Mouse (Mus musculus): ENCODE results near the gene Il4.

Il4 gene

DNA sequence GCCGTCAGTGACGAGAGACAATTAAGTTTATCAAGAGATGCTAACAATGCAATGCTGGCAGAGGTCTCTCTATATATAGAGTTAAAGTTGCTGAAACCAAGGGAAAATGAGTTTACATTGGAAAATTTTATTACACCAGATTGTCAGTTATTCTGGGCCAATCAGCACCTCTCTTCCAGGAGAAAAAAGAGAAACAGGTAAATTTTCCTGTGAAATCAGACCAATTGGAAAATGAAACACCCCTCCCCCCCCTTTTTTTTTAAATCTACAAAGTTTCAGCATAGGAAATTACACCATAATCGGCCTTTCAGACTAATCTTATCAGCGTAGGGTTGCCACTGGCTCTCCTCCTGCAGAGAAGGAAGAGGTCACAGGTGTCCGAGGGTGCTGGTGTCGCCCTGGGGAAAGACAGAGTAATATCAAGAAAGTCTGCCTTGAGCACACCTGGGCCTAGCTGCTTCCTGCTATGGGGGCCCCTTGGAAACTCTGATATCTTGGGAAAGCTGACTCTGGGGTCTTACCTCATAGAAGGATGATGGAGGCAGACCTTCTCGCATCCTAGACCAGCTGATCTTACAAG lies at the start of gene Il4:
Gene Il4, minus strand, starts transcription at position 51 of the 580 bp plus-strand sequence.
- 93% methylated on average over 7 of the region's 7 CpGs for WGBS

DNA sequence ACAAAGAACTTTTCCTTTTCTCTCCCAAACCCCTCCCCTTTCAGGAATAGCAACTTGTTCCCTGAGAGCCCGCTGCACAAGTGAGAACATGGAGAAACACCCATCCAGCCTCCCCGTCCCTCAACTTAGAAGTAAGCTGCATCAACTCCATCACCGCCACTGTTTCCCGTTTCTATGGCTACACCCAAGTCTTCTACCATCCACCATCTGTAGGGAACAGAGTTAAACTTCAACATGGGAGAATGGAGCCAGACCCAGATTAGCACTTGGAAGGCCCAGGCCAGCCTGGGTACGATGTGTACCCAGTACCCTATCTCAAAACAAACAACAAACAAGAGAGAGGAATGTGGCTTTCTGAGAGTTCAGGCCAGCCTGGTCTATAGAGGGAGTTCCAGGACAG lies 45.6 kb upstream of the Il4 start:
- WGBS = 53% methylated on average over 5 of the region's 5 CpGs

DNA sequence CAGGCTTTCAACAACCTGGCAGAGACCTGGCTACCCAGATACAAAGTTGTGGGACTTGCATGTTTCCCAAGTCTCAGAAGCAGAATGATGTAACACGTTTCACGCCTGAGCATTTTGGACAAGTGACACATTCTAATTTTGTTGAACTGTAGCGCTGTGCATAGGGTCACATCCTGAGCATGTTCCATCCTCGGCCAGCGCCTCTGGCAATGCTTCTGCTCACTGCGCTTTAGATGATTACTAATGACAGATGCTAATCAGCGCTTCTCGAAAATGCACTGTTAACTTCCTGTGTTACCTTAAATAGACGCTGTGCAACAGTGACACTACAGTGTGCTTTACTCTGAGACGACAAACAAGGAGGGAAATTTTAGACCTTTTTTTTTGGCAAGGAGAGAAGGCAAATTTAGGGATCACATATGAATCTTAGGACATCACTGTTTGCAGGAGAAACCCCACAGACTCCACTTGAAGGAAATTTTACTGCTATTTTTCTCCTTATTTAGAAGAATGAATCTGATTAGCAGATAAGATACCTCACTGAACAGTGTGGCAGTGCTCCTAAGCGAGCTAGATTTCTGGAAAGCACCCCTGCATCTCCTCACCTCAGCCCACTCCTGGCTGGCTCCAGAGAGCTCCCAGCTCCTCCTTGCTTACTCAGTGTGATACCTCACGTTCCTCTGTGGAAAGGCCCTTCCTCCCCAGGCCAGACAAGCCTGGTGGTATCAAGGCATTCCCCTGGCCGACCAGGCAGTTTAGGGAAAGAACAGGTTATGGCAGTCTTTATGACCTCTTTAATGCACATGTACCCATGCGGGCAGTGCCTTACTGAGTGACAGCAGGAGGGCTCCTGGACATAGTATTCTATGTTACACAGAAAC lies 44.6 kb upstream of the Il4 start:
- 47% methylated on average over 14 of the region's 14 CpGs for WGBS

- WGBS = 54% methylated on average over 6 of the region's 6 CpGs
Measured at GRCm38 (mm10) chr11:53657828-53658227, 39.4 kb upstream of the Il4 start.

GRCm38 (mm10) chr11:53657381-53657780 lies 38.9 kb upstream of the Il4 start:
- WGBS = 82% methylated on average over 8 of the region's 8 CpGs

DNA sequence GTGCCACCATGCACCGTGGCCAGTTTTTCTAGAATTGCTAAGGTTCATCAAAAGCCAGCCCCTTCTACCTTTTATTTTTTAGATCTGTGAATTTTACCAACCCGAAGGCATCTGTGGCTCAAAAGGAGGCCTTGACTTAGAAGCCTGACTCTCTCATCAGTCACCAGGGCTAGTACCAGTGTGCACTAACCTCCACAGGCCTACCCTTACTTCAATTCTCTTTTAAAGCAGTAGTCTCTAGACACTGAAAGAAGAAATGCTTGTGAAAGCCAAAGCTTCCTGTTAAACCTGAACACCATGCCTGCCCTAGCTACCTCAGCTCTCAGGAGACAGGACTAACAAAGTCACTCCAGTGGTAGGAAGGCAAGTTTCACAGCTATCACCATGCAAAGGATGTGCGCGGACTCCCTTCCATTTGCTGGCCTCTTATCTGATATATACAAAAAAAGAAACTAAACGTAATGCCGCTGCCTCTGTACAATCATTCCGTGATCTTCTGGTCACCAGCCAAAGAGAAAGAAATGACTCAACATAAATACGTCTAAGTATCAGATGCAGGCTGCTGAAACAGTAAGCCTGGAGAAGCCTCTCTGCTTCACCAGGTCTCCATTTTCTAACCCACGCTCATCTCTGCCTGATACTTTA lies 38.2 kb upstream of the Il4 start:
- WGBS = 72% methylated on average over 9 of the region's 9 CpGs

- 62% methylated on average over 5 of the region's 5 CpGs for WGBS
Measured at GRCm38 (mm10) chr11:53655043-53655442, 36.6 kb upstream of the Il4 start.

- 97% methylated on average over 2 of the region's 2 CpGs for WGBS
Measured at GRCm38 (mm10) chr11:53652427-53652826, 34.0 kb upstream of the Il4 start.

DNA sequence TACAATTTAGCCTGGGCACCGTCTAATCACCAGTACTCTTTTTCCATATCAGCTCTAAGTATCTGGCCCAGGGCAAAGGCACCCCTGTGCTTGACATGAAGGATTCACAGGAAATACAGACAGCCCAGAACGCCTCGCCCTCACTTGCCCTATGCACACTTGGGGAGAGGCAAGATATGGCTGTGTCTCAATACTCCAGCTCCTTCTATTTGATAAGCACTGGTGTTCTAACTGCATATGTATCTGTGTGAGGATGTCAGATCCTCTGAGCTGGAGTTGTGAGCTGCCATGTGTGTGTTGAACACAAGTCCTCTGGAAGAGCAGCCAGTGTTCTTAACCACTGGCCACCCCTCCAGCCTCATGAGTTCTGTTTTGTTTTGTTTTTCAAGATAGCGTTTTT lies 33.0 kb upstream of the Il4 start:
- 89% methylated on average over 4 of the region's 4 CpGs for WGBS

DNA sequence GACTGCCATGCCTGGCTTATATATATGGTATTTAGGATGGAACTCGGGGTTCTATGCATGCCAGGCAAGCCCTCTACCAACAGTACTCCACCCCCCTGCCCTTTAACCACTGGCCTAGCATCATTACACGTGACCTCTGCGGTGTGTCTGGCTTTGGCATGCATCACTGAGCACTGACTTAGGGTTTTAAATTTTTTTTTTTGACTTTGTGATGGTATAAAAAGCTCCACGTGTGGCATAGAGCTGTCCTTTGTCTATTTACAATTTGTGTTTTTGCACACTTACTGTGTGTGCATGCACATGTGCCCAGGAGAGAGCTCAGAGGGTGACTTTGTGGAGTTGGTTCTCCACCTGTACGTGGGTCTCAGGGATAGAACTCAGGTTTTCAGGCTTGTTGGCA lies 25.5 kb upstream of the Il4 start:
- 85% methylated on average over 5 of the region's 5 CpGs for WGBS

- WGBS = 69% methylated on average over 12 of the region's 12 CpGs
Measured at GRCm38 (mm10) chr11:53642744-53643279, 24.3 kb upstream of the Il4 start.

GRCm38 (mm10) chr11:53637803-53638260 lies 19.4 kb upstream of the Il4 start:
- 88% methylated on average over 10 of the region's 10 CpGs for WGBS

DNA sequence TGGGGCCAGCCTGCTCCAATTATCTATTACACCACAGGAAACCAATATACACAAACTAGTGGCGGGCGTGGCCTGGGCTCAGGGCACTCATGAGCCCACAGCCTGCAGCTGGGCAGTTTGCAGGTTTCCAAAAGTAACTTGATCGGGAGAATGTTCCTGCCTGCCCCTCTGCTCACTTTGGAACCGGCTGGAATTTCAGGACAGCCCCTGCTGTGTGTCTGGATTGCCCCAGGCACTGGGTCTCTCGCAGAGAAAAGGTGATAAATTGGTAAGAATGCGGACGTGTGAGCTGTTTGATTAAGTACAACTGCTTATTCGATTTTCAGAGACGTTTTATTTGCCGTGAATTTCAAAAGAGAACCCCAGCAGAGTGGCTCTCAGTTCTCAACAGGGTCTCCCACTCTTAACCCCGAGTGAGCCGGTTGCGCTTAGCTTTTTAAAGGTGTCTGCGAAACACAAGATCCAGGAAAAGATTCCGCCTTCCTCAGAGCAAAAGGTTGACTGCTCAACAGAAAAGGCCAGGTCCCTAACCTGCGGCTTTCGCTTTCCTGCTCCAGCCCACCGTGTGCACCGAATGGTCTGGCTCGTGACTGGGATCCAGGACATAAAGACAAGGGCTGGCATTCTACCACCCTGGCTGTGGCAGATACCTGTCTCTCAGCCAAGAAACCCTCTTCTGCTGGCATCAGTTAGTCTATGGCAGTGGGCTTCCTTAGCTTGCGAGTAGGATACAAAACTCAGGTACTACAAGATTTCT lies 18.8 kb upstream of the Il4 start:
- WGBS = 66% methylated on average over 21 of the region's 21 CpGs

GRCm38 (mm10) chr11:53636183-53636646 lies 17.7 kb upstream of the Il4 start:
- whole genome bisulfite sequencing = 6% methylated on average over 40 of the region's 40 CpGs

GRCm38 (mm10) chr11:53635590-53636182 lies 17.2 kb upstream of the Il4 start:
- WGBS = 58% methylated on average over 9 of the region's 9 CpGs

DNA sequence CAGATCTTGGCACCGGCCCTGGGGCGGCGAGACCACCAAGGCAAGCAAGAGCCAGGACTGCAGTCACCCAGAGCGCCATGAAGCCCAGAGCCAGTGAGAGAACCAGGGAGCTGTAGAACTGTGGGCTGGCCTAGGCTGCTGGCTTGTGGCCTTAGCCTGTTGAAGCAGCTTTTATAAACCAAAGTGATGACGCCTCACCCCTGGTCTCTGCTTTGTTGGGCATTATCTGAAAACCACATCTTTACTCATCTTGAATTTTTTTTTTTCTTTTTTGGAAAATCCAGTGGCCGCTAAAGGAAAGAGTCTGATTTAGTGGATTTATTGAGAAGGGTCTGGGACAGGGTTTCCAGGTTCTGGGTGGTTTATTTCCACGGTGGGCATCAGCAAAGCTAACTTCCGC lies 16.1 kb upstream of the Il4 start, which contains the start of gene Il13:
Gene Il13, minus strand, starts transcription at position 147 of the 400 bp plus-strand sequence.
- 94% methylated on average over 8 of the region's 8 CpGs for WGBS

DNA sequence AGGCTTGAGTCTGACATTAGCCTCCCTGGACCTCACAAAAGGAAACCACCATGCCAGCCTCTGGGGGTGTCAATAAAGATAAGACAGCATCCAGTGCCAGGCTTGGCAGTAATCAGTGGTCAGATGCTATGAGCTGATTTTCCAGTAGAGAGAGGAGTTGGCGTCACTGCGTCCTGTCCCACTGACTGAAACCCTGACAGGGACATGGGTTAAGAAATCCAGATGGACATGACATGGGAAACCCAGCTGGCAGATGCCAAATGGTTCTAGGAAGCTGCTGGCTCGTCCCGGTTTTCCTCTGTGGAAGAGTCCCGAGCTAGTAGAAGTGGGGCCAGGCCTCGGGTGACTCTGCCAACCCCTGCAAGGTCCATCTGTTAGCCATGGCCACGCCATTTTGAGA lies 15.2 kb upstream of the Il4 start:
- WGBS = 92% methylated on average over 7 of the region's 7 CpGs

- 82% methylated on average over 14 of the region's 14 CpGs for WGBS
Measured at GRCm38 (mm10) chr11:53632122-53632733, 13.8 kb upstream of the Il4 start.

- 24% methylated on average over 1 of the region's 1 CpGs for WGBS
Measured at GRCm38 (mm10) chr11:53627859-53628258, 9.4 kb upstream of the Il4 start.

GRCm38 (mm10) chr11:53626802-53627373 lies 8.4 kb upstream of the Il4 start:
- 87% methylated on average over 17 of the region's 17 CpGs for WGBS
